Mouse (Mus musculus): ENCODE measurements around the gene Fcrl5. TPM values are rescaled to one million over a fixed set of nuclear protein-coding genes. Genes with fewer than 3 reads are reported as not detected.

The Fcrl5 gene
- total and polyA plus RNA-seq, 3 experiments = 0.14 TPM; not detected in 1

GRCm38 (mm10) chr3:87409196-87409935 lies 26.2 kb upstream of the Fcrl5 start:
- Histone ChIP-seq H3K36me3 (ENCODE audit: control insufficient read depth, insufficient read depth, low read length) (no peaks in the 10 kb centered on the region), H3K27me3 (ENCODE audit: control insufficient read depth, insufficient read depth, low read length) (no peaks in the 10 kb centered on the region), H3K27ac (no peak overlapping the region), H3K4me3 (no peak overlapping the region), H3K4me1 (ENCODE audit: control insufficient read depth, insufficient read depth, low read length) (no peaks in the 10 kb centered on the region), H3K79me2 (replicated peaks; ENCODE audit: control insufficient read depth, insufficient read depth, low read length) (no peaks in the 10 kb centered on the region), H3K9ac (ENCODE audit: low read depth, low read length) (no peak overlapping the region)
- TF ChIP-seq CTCF (IDR thresholded peaks at IDR 0.05) (no peak), EP300 (IDR thresholded peaks at IDR 0.05; ENCODE audit: insufficient read depth, low read depth, low read length) (no peak), POLR2A (IDR thresholded peaks at IDR 0.05; ENCODE audit: insufficient read depth, low read depth, low read length) (no peak)
- intact Hi-C loops (cut with DNase I) = loop anchor here (2.0 kb wide), 1 partner anchor 85 kb away; no protein-coding TSS in a partner anchor
- DNase-seq = no peak
- 85% methylated on average over 4 of the region's 4 CpGs for WGBS

GRCm38 (mm10) chr3:87410605-87411004 lies 25.0 kb upstream of the Fcrl5 start:
- H3K9ac ChIP-seq (ENCODE audit: low read depth, low read length) = no peak overlapping the region
- 78% methylated on average over 6 of the region's 6 CpGs for WGBS

GRCm38 (mm10) chr3:87411150-87411549 lies 24.4 kb upstream of the Fcrl5 start:
- Histone ChIP-seq H3K4me1 (ENCODE audit: control insufficient read depth, insufficient read depth, low read length) (no peaks in the 10 kb centered on the region), H3K27me3 (ENCODE audit: control insufficient read depth, insufficient read depth, low read length) (no peaks in the 10 kb centered on the region), H3K36me3 (ENCODE audit: control insufficient read depth, insufficient read depth, low read length) (no peaks in the 10 kb centered on the region), H3K4me3 (no peak overlapping the region), H3K79me2 (replicated peaks; ENCODE audit: control insufficient read depth, insufficient read depth, low read length) (no peaks in the 10 kb centered on the region), H3K27ac (no peak overlapping the region), H3K9ac (ENCODE audit: low read depth, low read length) (no peak overlapping the region)
- WGBS = 12% methylated on average over 12 of the region's 12 CpGs
- intact Hi-C loops (cut with DNase I) = loop anchor here (1.0 to 2.0 kb wide), 2 partner anchors 88 to 152 kb away; no protein-coding TSS in a partner anchor
- TF ChIP-seq POLR2A (IDR thresholded peaks at IDR 0.05; ENCODE audit: insufficient read depth, low read depth, low read length) (no peak), CTCF (IDR thresholded peaks at IDR 0.05) (peak; percentile 86), EP300 (IDR thresholded peaks at IDR 0.05; ENCODE audit: insufficient read depth, low read depth, low read length) (no peak)
- DNase-seq = peak; percentile 32 to 45

More at GRCm38 (mm10) chr3:87410605-87411004, 25.0 kb upstream of the Fcrl5 start:
- Histone ChIP-seq H3K36me3 (ENCODE audit: control insufficient read depth, insufficient read depth, low read length) (no peaks in the 10 kb centered on the region), H3K4me1 (ENCODE audit: control insufficient read depth, insufficient read depth, low read length) (no peaks in the 10 kb centered on the region), H3K4me3 (no peak overlapping the region), H3K27ac (no peak overlapping the region), H3K27me3 (ENCODE audit: control insufficient read depth, insufficient read depth, low read length) (no peaks in the 10 kb centered on the region), H3K79me2 (replicated peaks; ENCODE audit: control insufficient read depth, insufficient read depth, low read length) (no peaks in the 10 kb centered on the region)
- intact Hi-C loops (cut with DNase I) = loop anchor here (1.0 to 2.0 kb wide), 2 partner anchors 89 to 152 kb away; no protein-coding TSS in a partner anchor
- TF ChIP-seq POLR2A (IDR thresholded peaks at IDR 0.05; ENCODE audit: insufficient read depth, low read depth, low read length) (no peak), CTCF (IDR thresholded peaks at IDR 0.05) (no peak), EP300 (IDR thresholded peaks at IDR 0.05; ENCODE audit: insufficient read depth, low read depth, low read length) (no peak)
- DNase-seq = no peak

- H3K4me3 ChIP-seq = no peak overlapping the region
- H3K27me3 ChIP-seq (ENCODE audit: control insufficient read depth, insufficient read depth, low read length) = no peaks in the 10 kb centered on the region
- peak; percentile 30; the same call in 1 of the 2 replicates for TF ChIP-seq CTCF (IDR thresholded peaks at IDR 0.05)
- no peak for TF ChIP-seq POLR2A (IDR thresholded peaks at IDR 0.05; ENCODE audit: insufficient read depth, low read depth, low read length)
- no peak overlapping the region for H3K9ac ChIP-seq (ENCODE audit: low read depth, low read length)
- no peaks in the 10 kb centered on the region for H3K4me1 ChIP-seq (ENCODE audit: control insufficient read depth, insufficient read depth, low read length)
- no peak for DNase-seq
- H3K36me3 ChIP-seq (ENCODE audit: control insufficient read depth, insufficient read depth, low read length) = no peaks in the 10 kb centered on the region
- no peak overlapping the region for H3K27ac ChIP-seq
- H3K79me2 ChIP-seq (replicated peaks; ENCODE audit: control insufficient read depth, insufficient read depth, low read length) = no peaks in the 10 kb centered on the region
- intact Hi-C loops (cut with DNase I) = no loop called here
- WGBS = 55% methylated on average over 1 of the region's 1 CpGs
These were observed 14.9 kb upstream of the Fcrl5 start for GRCm38 (mm10) chr3:87420645-87421044.

- WGBS = 73% methylated on average over 4 of the region's 4 CpGs
- no peak overlapping the region for H3K27ac ChIP-seq
- H3K36me3 ChIP-seq (ENCODE audit: control insufficient read depth, insufficient read depth, low read length) = no peaks in the 10 kb centered on the region
- no peak for DNase-seq
- TF ChIP-seq POLR2A (IDR thresholded peaks at IDR 0.05; ENCODE audit: insufficient read depth, low read depth, low read length) (no peak), CTCF (IDR thresholded peaks at IDR 0.05) (peak; percentile 6; the same call in 1 of the 2 replicates)
- no peak overlapping the region for H3K4me3 ChIP-seq
- no peaks in the 10 kb centered on the region for H3K27me3 ChIP-seq (ENCODE audit: control insufficient read depth, insufficient read depth, low read length)
- H3K9ac ChIP-seq (ENCODE audit: low read depth, low read length) = no peak overlapping the region
- no peaks in the 10 kb centered on the region for H3K4me1 ChIP-seq (ENCODE audit: control insufficient read depth, insufficient read depth, low read length)
- H3K79me2 ChIP-seq (replicated peaks; ENCODE audit: control insufficient read depth, insufficient read depth, low read length) = no peaks in the 10 kb centered on the region
- intact Hi-C loops (cut with DNase I) = no loop called here
These were observed 13.1 kb upstream of the Fcrl5 start for GRCm38 (mm10) chr3:87422386-87422910.

- Histone ChIP-seq H3K36me3 (ENCODE audit: control insufficient read depth, insufficient read depth, low read length) (no peaks in the 10 kb centered on the region), H3K9ac (ENCODE audit: low read depth, low read length) (no peak overlapping the region), H3K4me3 (no peak overlapping the region), H3K27me3 (ENCODE audit: control insufficient read depth, insufficient read depth, low read length) (no peaks in the 10 kb centered on the region), H3K27ac (no peak overlapping the region), H3K79me2 (replicated peaks; ENCODE audit: control insufficient read depth, insufficient read depth, low read length) (no peaks in the 10 kb centered on the region), H3K4me1 (ENCODE audit: control insufficient read depth, insufficient read depth, low read length) (no peaks in the 10 kb centered on the region)
- TF ChIP-seq CTCF (IDR thresholded peaks at IDR 0.05) = no peak
- TF ChIP-seq POLR2A (IDR thresholded peaks at IDR 0.05; ENCODE audit: insufficient read depth, low read depth, low read length) = no peak
- TF ChIP-seq EP300 (IDR thresholded peaks at IDR 0.05; ENCODE audit: insufficient read depth, low read depth, low read length) = no peak
- intact Hi-C loops (cut with DNase I) = no loop called here
- DNase-seq = no peak
- WGBS = 41% methylated on average over 1 of the region's 1 CpGs
These were observed 5.0 kb downstream of the Fcrl5 start for GRCm38 (mm10) chr3:87440586-87440985.

All from heart, adult 2 months (tissue).